Mouse (Mus musculus) adrenal gland, postnatal 4 days (tissue): ENCODE data around the gene Slc35g2. TPM values are rescaled to one million over a fixed set of nuclear protein-coding genes. Genes with fewer than 3 reads are reported as not detected.

ENCODE experiments used
- total RNA-seq, 2 experiments: library from RNA; stranded (reverse); gene quantifications; 2 replicates each; pipeline ENCODE4 v1.2.3; 2021

Gene Slc35g2
- total RNA-seq, 2 experiments from 2014 or later, result 8.7 to 9.5 TPM

Other genes starting within 250 kb of the Slc35g2 start
- 1 to 10 TPM; 4.6 to 4.7 TPM for gene Il20rb, start 84.3 kb downstream of the Slc35g2 start, total RNA-seq
- 10 to 100 TPM; 47.5 to 48.0 TPM for gene Nck1, start 25.0 kb downstream of the Slc35g2 start, total RNA-seq
- gene Stag1, start 26.7 kb upstream of the Slc35g2 start, total RNA-seq, result 10 to 100 TPM; 56.9 to 57.5 TPM